Mouse (Mus musculus): ENCODE data around the gene Trp53rka.

Trp53rka gene

DNA sequence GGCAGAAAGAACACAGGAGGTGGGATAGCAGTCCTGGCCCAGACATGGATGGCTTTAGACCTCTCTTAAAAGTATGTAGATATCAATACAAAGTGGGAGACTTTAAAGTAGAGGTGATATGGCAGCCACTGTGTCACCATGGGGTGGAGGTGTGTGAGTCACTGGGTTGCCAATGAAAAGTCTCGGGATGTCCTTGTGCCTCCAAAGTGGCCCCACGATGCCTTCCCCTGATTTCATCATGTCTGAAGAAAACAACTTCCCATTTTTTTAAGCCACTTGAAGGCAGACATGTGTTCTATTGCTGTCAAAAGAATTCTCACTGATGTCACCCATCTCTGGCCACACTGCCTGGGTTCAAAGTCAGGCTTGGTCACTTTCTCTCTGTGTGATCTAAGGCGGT lies 48.3 kb downstream of the Trp53rka start:
- H3K4me1 ChIP-seq (replicated peaks; ENCODE audit: low read depth, low read length), result no peaks in the 10 kb centered on the region
- TF ChIP-seq POU5F1 (IDR thresholded peaks at IDR 0.05; ENCODE audit: borderline replicate concordance, low read length) (no peak), CTCF (conservative IDR thresholded peaks at IDR 0.05; ENCODE audit: low read length) (no peak), NANOG (IDR thresholded peaks at IDR 0.05; ENCODE audit: borderline replicate concordance, low read length) (no peak)

DNA sequence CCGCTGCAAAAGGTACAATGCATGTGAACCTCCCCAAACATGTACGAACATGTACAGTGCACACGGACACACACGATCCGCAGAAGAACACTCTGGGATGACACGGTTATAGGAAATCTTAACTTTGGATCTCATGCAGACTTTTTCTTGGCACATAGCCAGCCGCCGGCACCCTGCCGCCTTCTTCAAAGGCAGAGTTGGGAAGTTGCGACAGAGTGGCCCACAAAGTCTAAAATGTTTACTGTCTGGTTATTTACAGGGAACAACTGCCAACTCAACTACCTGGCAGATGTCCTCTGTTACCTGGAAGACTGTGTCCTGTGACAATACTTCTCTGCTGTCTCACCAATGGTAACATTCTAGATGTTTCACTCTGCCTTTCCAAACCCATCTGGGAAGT lies 50.1 kb downstream of the Trp53rka start:
- Histone ChIP-seq H3K36me3 (ENCODE audit: insufficient read depth, low read length) (no peaks in the 10 kb centered on the region), H3K4me1 (replicated peaks; ENCODE audit: low read depth, low read length) (no peaks in the 10 kb centered on the region), H3K9me3 (ENCODE audit: low read length) (no peaks in the 10 kb centered on the region), H3K27me3 (ENCODE audit: insufficient read depth, low read length) (0 out of 2 replicates have a peak, but pooled peaks cover 2% of the 10 kb centered on the region), H3K4me3 (replicated peaks; ENCODE audit: low read length) (no peak overlapping the region)
- no peak for TF ChIP-seq POU5F1 (IDR thresholded peaks at IDR 0.05; ENCODE audit: borderline replicate concordance, low read length)
- no peak for TF ChIP-seq NANOG (IDR thresholded peaks at IDR 0.05; ENCODE audit: borderline replicate concordance, low read length)
- no peak for TF ChIP-seq CTCF (conservative IDR thresholded peaks at IDR 0.05; ENCODE audit: low read length)

More for the DNA sequence above, 48.3 kb downstream of the Trp53rka start:
- Histone ChIP-seq H3K4me3 (replicated peaks; ENCODE audit: low read length) (no peak overlapping the region), H3K27me3 (ENCODE audit: insufficient read depth, low read length) (0 out of 2 replicates have a peak, but pooled peaks cover 7% of the 10 kb centered on the region), H3K36me3 (ENCODE audit: insufficient read depth, low read length) (no peaks in the 10 kb centered on the region), H3K9me3 (ENCODE audit: low read length) (no peaks in the 10 kb centered on the region)

DNA sequence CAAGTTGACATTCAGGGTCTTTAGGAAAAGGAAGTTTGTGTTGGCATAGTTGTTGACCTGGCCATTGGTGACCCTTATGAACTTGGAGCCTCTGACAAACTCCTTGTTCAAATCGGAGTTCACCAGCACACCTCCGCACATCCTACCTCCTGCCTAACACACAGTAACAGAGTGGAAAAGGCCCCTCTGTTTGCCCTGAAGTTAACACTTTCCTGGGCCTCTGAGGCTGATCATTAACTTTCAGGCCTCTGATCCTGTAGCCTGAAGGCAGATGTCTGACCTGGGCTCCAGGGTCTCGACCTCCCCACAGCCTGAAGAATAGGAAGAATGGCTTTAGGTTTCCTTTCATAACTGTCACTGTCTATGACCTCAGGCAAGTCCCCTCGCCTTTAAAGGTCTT lies 51.5 kb downstream of the Trp53rka start:
- no peak for TF ChIP-seq CTCF (conservative IDR thresholded peaks at IDR 0.05; ENCODE audit: low read length)
- TF ChIP-seq NANOG (IDR thresholded peaks at IDR 0.05; ENCODE audit: borderline replicate concordance, low read length), result no peak
- TF ChIP-seq POU5F1 (IDR thresholded peaks at IDR 0.05; ENCODE audit: borderline replicate concordance, low read length), result no peak
- Histone ChIP-seq H3K9me3 (ENCODE audit: low read length) (no peaks in the 10 kb centered on the region), H3K4me1 (replicated peaks; ENCODE audit: low read depth, low read length) (no peaks in the 10 kb centered on the region), H3K27me3 (ENCODE audit: insufficient read depth, low read length) (peaks cover 6% of the 10 kb centered on the region; the same call in 1 of the 2 replicates), H3K4me3 (replicated peaks; ENCODE audit: low read length) (no peak overlapping the region), H3K36me3 (ENCODE audit: insufficient read depth, low read length) (no peaks in the 10 kb centered on the region)

Measured in E14TG2a.4 (cell line).